Mouse (Mus musculus) NIH3T3 (cell line): ENCODE measurements around the gene Nploc4.

Source experiments
- DNase-seq: peaks from one replicate; pipeline ENCODE4 v3.0.0-alpha.2; 2012; ENCODE audit warnings: low read depth

Nploc4 gene

GRCm38 (mm10) chr11:120378611-120379540 is 58.6 kb downstream of the Nploc4 start, which contains the start of gene Faap100:
TSS of gene Faap100 (minus strand) at chr11:120378764.
- peak; percentile 97 for DNase-seq

GRCm38 (mm10) chr11:120378031-120378610 is 59.4 kb downstream of the Nploc4 start:
- DNase-seq = peak; percentile 28

- DNase-seq = no peak
Measured at GRCm38 (mm10) chr11:120377337-120377736, 60.2 kb downstream of the Nploc4 start.

- DNase-seq = no peak
Measured at GRCm38 (mm10) chr11:120376302-120377160, 61.0 kb downstream of the Nploc4 start.

GRCm38 (mm10) chr11:120375324-120375723 is 62.2 kb downstream of the Nploc4 start:
- DNase-seq = no peak

- DNase-seq = peak; percentile 42
Measured at GRCm38 (mm10) chr11:120373820-120374586, 63.5 kb downstream of the Nploc4 start.

- DNase-seq = no peak
Measured at GRCm38 (mm10) chr11:120373025-120373424, 64.5 kb downstream of the Nploc4 start.

GRCm38 (mm10) chr11:120369656-120370055 is 67.9 kb downstream of the Nploc4 start:
- peak; percentile 84 for DNase-seq

- DNase-seq = no peak
Measured at GRCm38 (mm10) chr11:120366443-120367027, 71.0 kb downstream of the Nploc4 start.

GRCm38 (mm10) chr11:120362891-120363290 is 74.6 kb downstream of the Nploc4 start:
- no peak for DNase-seq

GRCm38 (mm10) chr11:120361295-120361694 is 76.2 kb downstream of the Nploc4 start, which contains the start of gene Fscn2:
TSS of gene Fscn2 (plus strand) at chr11:120361534.
- no peak for DNase-seq

- DNase-seq = no peak
Measured at GRCm38 (mm10) chr11:120360755-120361154, 76.8 kb downstream of the Nploc4 start.

- no peak for DNase-seq
Measured at GRCm38 (mm10) chr11:120360062-120360461, 77.4 kb downstream of the Nploc4 start.

- DNase-seq = no peak
Measured at GRCm38 (mm10) chr11:120359391-120359790, 78.1 kb downstream of the Nploc4 start.

GRCm38 (mm10) chr11:120357791-120358401 is 79.6 kb downstream of the Nploc4 start:
- DNase-seq = peak; percentile 89

GRCm38 (mm10) chr11:120356900-120357299 is 80.6 kb downstream of the Nploc4 start:
- DNase-seq = no peak

- DNase-seq = no peak
Measured at GRCm38 (mm10) chr11:120356319-120356840, 81.1 kb downstream of the Nploc4 start.

- peak; percentile 55 for DNase-seq
Measured at GRCm38 (mm10) chr11:120355277-120356039, 82.0 kb downstream of the Nploc4 start.
